Mouse (Mus musculus) left cerebral cortex, adult 9 months (tissue): ENCODE measurements around the gene Olfr370.
A peak's percentile ranks its signal among the peaks of the same experiment; 100 is the strongest.
"Not testable (repeated sequence)": the region's sequence is repeated elsewhere in the genome, so short reads cannot be mapped to it uniquely, and the experiment has no call there.

Source experiments
- DNase-seq, 2 experiments: peaks; one replicate each; pipeline ENCODE4 v3.0.0; 2022; ENCODE audit warnings: low spot score in 2 of 2

Gene Olfr370

DNA sequence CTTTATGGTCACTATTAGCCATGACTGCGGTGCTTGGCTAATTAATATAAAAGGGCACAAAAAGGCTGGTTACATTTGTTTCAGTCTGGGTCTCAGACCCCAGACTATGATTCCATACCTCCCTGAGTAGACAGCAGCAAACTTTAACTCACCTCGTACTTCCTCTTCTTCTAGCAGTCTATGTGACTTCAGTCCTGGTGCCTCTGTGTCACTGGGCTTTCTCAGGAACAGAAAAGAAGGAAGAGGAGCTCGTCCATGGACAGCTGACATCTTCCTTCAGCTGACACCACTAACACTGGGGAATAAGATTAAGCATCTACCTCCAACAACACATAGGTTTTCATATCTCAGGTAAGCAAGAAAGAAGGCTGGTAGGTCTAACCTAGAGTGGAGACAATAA lies at the start of gene Olfr370:
Olfr370 (plus strand) TSS at position 45 of the 400 bp plus-strand sequence.
- DNase-seq = no peak

DNA sequence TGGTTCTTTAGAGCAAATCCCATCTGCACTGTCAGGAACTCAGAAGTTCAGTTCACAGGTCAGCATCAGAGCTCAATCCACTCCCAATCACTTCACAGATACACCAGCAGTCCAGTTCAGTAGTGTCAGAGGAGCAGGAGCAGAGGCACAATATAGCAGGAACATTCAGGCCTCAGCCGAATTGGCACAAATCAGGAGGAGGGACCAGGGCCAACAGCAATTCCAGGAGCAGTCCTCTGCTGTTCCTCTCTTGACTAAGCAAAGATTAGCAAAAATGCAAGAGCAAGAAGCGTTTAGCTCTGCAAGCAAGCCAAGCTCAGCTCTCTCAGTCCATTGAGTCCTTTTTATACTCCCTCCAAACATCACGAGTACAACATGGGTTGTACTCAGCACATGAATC lies 23.9 kb upstream of the Olfr370 start:
- DNase-seq = no peak

DNA sequence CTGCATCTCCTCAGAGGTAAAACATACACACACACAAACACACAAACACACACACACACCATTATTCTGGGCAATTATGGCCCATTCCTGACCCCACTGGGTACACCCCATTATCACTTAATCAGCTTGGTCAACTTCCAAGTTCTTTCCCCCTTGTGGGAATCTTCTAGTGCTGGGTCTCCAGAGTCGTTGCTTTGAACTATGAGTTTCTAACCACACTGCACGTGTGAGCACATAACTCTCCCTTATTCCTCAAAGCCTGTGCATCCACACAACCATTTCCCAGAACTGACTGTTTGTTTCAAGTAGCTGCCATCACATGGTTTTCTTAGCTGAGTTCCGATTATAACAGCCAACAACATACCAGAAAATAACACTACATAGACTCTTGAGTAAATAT lies 15.1 kb upstream of the Olfr370 start:
- DNase-seq = no peak

DNA sequence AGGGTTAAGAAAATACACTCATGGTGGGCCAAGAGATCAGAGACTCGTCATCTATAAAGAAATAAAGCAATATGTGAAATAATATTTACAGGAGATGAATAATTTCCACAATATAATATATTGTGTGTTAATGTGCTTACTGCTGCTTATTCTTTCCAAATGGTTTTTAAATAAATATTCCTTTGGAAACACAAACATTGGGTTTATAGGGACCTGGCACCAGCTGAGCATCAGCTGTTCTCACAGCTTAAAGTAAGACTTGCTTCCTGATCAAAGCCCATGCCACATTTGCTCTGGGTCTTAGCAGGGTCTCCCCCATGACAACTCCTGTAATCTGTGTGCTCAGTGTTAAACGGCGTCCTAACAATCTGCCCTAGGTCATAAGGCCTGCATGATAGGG lies 14.7 kb upstream of the Olfr370 start:
- DNase-seq = not testable (repeated sequence)

DNA sequence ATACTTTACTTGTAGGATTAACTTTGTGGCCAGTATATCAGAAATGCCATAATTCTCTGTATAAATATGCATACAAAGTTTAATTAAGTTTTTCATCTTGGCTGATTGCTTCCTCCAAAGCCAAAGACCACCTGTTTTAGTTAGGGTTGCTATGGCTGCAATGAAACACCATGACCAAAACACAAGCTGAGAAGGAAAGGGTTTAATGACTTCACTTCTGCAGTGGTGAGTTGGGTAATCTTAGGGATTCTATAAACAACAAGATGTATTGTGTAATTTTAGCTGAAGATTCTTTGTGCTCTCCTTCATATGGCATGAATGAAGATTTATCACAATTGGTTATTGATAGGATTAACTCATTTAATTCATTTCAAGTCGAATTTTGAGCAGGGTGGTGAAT lies 14.3 kb upstream of the Olfr370 start:
- DNase-seq = no peak

DNA sequence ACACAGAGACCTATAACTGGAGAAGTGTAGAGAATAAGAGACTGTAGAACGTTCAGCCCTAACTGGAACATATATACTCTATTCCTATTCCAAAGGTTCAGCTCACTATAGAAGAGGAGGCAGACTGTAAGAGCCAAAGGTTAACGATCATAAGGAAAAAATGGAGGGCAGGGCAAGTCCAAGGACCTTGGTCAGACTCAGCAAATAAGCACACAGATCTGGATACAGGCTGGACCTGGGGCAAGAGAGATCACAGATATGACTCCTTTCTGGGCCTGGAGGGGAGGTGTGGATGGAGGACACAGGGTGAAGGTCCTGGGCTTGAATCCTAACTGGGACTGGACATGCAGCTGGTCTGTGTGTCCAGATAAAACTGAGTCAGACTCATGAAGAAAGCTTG lies 778 bp upstream of the Olfr370 start:
- DNase-seq = no peak

DNA sequence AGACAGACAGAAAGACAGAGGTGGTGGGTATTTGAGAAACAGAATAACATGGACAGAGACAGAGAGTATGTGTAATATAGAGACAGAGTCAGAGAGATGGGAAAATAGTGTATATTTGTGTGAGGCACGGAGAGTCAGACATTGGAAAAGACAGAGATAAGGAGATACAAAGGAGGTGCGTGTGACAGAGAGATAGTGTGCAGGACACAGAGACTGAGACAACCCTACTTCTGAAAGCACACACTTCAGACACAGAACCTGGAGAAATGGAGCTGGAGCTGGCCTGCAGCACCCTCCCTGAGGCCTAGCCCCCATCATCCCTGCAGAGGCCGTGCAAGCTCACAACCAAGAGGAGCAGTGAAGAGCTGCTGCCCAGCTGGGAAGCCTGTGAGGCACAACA lies 27.1 kb downstream of the Olfr370 start:
- DNase-seq = no peak

DNA sequence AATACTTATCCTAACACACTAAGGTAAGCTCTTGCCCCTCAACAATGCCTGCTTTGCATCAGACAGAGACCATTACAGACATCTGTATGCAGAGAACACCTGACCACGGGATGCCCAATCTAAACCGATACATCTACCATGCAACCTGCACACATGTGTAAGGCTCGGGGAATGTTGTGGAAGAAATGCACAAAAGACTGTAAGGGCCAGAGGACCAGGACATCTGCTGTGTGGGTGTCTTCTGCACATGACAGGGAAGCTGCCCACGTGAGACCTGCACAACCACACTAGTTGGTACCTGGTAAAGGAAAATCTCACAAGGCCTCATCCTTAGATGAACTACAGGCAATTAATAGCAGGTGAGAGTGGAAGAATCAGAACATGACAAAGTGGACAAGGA lies 27.7 kb downstream of the Olfr370 start:
- DNase-seq = peak in 1 of 2 experiments; percentile 3

DNA sequence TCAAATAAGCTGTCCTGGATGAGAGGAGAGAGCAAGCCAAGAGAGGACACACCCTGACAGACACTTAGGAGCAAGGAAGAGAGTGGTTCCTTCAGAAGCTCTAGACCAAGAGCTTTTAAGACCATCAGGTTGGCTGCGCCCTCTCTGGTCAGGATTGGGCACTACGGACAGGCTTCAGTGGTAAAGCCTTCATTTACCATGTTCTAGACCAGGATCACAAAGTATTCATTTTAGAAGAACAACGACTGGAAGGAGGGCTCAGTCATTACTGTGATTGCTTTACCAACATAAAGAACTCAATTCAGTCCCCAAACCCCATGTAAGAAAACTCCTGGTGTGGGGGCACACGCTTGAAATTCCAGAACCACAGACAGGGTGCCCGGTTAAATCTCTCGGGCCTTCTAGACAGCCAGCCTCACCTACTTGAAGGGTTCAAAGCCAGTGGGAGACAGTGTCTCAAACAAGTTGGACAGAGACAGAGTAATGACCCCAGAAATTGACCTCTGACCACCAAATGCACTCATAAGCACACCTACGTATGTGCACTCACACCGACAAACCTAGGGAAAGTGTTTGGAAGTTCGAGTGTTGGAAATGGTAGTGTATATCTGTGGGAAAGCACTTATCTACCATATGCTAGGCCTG lies 30.3 kb downstream of the Olfr370 start:
- DNase-seq = peak in 1 of 2 experiments; percentile 10

DNA sequence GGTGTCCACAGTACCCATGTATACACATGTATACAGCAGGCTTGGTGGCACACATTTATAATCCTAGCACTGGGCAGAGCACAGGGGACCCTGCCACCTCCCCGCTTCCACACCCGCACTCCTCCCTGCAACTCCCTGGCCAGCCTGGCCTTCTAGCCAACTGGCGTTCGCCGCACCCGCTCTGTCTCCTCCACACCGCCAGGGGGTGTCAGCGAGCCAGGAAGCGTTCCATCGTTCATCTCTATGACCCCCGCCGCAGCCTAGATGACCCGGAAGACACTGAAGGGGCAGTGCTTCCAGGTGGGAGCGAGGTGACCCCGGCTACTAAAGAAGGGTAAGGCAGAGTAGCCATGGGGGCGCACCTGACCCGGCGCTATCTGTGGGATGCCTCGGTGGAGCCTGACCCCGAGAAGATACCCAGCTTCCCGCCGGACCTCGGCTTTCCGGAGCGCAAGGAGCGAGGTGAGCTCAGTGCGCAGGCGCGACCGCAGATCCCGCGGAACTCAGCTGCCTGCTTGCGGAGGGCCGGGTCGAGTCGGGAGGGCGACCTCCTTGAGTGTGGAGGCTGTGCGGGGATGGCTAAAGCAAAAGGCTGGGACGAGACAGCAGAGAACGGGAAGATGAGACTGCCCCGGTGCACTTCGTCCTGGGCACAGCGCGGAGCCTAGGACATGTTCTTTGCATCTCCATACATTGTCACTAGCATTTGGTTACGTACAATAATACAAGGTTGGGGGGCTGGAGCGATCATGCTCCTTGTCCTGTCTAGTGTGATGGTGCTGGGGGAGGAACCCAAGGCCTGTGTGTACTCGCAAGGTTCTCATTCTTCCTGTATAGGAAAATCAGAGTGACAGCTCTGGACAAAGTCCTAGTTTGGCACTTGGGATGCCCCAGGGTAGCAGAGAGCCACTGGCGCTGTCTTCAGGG lies 31.2 kb downstream of the Olfr370 start, which contains the start of gene Ndufb7:
Ndufb7 (plus strand) TSS at position 203 of the 927 bp plus-strand sequence.
- DNase-seq = peak; percentile 87 to 97

DNA sequence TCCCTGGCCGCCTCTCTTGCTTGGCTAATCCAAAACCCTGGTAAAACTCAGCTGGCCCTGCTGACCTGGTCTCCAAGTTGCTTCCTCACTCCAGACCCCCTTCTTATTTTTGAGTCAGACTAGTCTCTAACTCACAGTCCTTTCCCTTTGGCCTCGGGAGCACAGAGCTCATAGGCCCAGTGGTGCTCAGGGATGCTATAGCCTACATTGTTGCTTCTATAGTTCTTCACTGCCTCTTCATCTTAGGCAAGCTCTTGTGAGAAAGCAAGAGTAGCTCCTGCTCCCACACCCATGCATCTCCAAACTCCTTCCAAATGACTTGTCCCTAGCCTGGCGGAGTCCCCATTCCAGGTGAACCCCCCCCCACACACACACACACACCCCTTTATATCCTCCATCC lies 32.1 kb downstream of the Olfr370 start:
- peak in 1 of 2 experiments; percentile 3 for DNase-seq

DNA sequence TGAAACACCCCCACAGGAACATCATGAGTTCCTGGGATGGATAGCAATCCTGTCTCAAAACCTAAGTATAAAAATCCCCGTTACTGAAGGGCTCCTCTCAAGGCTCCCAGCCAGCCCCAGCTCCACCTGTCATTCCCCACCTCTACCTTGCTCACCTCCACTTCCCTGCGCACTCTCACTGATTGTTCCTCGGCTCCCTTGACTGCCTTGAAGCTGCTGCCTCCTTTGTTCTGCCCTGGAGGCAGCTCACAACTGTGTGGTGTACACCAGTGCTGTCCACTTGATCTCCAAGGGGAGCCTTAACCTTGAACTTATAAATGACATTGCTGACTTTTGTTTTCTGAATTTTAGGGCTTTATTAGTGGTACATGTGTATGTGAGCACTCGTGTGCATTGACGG lies 32.5 kb downstream of the Olfr370 start:
- DNase-seq = peak in 1 of 2 experiments; percentile 4

DNA sequence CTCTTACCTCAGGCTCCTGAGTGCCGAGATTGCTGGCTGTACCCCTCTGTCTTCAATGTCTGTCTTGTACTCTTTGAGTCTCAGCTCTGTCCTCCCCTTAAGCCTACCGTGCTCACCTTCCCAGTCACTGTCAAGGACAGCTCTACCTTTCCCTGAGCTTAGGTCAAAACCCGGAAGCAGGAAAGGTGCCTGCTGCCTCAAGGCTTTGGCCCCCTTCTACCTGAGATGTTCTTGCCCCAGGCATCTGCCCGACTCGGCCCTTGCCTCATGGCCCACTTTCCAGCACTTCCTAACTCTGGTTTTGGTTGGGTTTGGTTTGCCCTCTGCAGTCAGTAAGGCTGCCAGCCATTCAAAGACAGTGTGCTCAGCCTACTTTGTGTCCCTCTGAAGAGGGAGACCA lies 33.2 kb downstream of the Olfr370 start:
- DNase-seq = peak in 1 of 2 experiments; percentile 1

DNA sequence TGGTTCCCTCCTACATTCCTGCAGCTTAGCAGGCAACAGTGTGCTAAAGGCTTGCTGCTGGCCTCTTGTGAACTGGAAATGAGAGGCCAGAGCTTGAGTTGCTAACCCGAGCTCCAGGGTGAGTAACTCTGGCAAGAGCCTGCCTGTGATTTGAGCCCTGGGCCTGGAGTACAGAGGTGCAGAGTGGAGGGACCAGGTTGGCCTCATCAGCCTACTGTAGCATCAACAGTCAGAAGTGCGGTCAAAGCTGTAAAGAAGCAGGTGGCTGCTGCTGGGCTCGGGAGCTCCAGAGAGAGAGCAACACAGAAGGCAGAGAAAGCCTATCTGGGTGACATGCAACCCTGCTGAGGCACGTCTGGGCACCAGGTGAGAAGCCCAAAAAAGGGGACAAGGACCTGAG lies 33.6 kb downstream of the Olfr370 start:
- no peak for DNase-seq

DNA sequence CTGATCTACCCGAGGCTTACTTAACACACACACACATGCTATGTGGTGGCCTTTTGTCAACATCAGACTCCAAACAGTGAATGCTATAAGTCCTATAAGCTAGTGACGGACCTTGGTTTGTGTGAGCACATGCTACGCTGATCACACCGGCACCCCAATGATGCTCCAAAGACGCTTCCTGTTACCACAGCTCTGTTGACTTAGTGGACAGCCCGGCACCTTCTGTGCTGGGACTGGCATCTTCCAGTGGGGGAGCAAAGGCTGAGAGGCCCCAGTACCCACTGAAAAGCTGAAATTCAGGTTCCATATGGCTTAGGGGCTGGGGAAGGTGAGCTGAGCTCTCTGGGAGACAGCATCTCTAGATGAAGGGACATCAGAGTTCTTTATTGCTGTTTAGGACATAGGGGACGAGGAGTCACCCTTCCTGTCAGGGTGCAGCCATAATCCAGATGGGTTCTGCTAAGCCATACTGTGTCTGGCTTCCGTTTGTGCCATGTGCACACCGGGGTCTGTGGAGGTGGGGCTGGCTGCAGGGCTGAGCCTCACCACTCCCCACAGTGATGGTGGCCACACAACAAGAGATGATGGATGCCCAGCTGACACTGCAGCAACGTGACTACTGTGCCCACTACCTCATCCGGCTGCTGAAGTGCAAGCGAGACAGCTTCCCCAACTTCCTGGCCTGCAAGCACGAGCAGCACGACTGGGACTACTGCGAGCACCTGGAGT lies 34.9 kb downstream of the Olfr370 start:
- peak in 1 of 2 experiments; percentile 2 for DNase-seq

DNA sequence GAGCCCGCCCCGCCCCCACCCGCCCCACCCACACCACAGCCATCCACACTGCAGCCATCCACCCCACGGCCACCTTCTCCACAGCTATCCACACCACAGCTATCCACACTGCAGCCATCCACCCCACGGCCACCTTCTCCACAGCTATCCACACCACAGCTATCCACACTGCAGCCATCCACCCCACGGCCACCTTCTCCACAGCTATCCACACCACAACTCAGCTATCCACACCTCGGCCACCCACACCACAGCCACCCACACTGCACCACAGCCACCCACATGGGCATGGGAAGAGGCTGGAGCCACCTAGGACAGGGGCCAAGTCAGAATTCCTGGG lies 35.4 kb downstream of the Olfr370 start:
- not testable (repeated sequence) for DNase-seq

DNA sequence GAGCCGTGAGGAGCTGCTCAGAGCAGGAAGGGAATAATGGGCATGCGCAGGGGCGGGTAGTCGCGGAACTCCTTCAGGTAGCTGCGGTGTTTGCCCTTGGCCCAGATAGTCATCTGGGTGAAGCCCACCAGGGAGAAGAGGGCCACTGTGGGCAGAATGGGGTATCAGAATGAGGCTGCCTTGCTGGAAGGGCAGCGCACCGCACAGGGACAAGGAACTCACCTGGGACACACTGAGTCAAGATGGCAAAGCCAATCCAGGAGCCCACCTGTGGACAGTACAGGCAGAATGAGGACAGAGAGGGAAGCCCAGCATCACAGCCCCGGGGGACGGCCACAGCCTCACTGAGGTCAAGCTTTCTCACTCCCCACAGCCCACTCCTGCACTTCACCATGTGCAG lies 36.2 kb downstream of the Olfr370 start:
- DNase-seq = peak in 1 of 2 experiments; percentile 2

DNA sequence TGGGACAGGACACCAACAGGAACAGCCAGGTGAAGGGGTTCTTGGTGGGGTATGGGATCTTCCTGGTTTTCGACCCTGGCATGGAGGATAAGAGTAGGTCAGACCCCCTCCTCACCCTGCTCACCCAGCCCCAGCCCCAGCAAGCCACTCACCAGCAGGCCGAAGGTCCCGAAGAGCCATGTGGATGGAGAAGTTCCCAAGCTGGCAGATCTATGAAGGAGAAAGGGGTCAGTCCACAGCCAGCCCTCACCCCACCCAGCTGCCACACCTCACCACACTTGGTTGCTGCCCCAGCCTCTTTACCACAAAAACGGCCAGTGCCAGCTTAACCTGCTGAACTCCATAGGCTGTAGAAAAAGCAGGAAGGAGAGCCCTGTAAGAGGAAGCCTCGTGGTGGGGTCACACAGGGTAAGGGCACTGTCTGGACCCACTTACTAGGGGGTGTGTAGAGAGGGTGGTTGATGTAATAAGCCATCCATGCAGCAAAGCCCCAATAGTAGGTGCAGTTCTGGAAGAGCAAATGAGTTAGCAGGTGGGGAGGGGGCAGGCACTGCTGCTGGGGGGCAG lies 36.7 kb downstream of the Olfr370 start:
- no peak for DNase-seq

DNA sequence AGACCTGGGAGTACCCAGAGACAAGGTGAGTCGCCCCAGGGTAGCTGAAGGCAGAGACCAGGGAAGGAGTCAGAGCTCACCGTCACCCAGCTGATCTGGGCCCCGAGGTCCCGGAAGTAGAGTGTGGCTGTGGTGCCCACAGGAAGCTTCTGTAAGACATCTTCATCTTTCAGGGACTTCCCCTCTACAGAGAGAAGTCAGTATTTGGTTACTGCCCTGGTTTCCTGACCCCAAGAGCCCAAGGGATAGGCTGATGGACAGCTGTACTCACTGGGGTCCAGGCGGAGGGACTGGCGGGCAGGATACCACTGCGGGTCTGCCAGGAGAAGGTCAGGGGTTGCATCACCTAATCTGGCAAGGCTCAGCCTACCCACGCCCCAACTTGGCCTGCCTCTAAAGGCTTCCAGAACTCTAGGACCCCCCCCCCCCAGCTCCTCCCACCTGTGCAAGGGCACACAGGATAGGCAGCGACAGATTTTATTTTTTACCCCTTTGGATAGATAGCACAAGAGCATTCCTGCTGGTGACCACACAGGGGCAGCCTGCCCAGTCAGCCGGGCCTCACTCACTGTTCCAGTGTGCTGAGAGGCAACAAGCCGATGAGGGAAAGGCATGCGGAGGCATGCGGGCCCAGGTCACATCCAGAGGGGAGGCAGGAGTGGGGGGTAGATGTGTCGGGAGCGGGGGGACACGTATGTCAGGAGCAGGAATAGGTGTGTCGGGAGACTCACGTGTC lies 37.7 kb downstream of the Olfr370 start:
- DNase-seq = peak in 1 of 2 experiments; percentile 11

DNA sequence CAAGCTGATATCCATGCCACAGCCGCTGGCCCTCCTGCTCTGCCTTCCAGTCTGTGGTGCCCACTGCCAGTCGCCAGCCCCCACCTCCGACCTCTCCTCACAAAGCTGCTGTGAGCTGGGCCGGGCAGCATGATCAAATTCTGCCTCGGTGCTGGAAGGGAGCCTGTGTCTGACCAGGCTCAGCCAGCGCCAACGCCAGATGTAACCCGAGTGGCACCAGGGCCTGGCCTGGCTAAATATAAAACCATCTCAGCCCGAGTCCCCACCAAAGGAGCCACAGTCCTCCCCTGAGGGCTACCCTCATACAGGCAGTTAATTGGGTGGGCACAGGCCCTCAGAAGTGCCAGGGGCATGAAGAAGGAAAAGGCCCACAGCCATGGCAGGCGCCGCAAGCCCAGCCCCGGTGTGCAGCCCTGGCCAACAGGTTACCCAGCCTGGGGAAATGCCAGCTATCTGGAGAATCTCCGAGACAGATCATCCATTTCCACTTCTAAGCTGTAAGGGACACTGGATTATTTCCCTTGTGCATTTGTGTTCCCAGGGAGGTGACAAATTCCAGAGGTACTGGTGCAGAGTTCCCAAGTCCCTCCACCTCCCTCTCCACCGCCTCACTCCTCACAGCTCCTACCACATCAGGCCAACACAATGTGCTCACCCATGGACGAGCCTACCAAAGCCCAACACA lies 39.2 kb downstream of the Olfr370 start:
- no peak for DNase-seq
